Mouse (Mus musculus) spleen, adult 2 months (tissue): ENCODE data around the gene Lix1l.

ENCODE experiments used
- CTCF ChIP-seq: fragments of 200-500 bp; IDR thresholded peaks from 2 replicates; pipeline ENCODE4 v1.5.1; 2011; ENCODE audit warnings: mild to moderate bottlenecking, inconsistent platforms; ENCODE audit not compliant: insufficient read depth, insufficient read length, insufficient replicate concordance; ENCODE audit errors: extremely low read depth
- POLR2A ChIP-seq: fragments of 200-500 bp; IDR thresholded peaks from 2 replicates; pipeline ENCODE4 v1.6.1; 2011; ENCODE audit warnings: low read depth, low read length, inconsistent platforms

DNA sequence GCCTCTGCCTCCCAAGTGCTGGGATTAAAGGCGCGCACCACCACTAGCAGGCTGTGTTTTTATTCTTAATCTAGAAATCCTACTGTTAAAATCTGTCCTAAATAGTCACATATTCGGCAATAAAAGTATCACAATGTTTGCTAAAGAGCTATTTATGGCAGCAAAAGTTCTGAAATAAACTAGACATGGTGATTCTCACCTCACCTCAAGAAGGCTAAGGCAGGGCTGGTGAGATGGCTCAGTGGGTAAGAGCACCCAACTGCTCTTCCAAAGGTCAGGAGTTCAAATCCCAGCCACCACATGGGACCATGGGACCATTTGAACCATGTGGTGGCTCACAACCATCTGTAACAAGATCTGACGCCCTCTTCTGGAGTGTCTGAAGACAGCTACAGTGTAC lies 10.3 kb upstream of the Lix1l start:
- TF ChIP-seq POLR2A (no peak), CTCF (no peak)
